Mouse (Mus musculus): Measurements from ENCODE around the gene Atp8a1.

GRCm38 (mm10) chr5:67634339-67634738 lies 212.9 kb downstream of the Atp8a1 start:
- TF ChIP-seq EP300 (IDR thresholded peaks at IDR 0.05; ENCODE audit: low read length) (no peak), CTCF (conservative IDR thresholded peaks at IDR 0.05 in 1 of 2, IDR thresholded peaks at IDR 0.05 in 1 of 2; ENCODE audit: low read depth in 2 of 2, low read length in 2 of 2) (no peak), POLR2A (IDR thresholded peaks at IDR 0.05; ENCODE audit: low read depth, low read length) (no peak), MAX (IDR thresholded peaks at IDR 0.05; ENCODE audit: low read length) (no peak), POLR2AphosphoS2 (IDR thresholded peaks at IDR 0.05; ENCODE audit: low read depth, low read length) (no peak), JUND (conservative IDR thresholded peaks at IDR 0.05; ENCODE audit: low read depth, low read length) (no peak), CHD2 (IDR thresholded peaks at IDR 0.05; ENCODE audit: low read length) (no peak), MYC (IDR thresholded peaks at IDR 0.05; ENCODE audit: low read depth, low read length) (no peak)

Data from CH12.LX (cell line).